Mouse (Mus musculus) thymus, postnatal 36 days (tissue): Measurements from ENCODE around the gene 5730455P16Rik.
A peak's percentile ranks its signal among the peaks of the same experiment; 100 is the strongest.
"Not testable (repeated sequence)": the region's sequence is repeated elsewhere in the genome, so short reads cannot be mapped to it uniquely, and the experiment has no call there.

ENCODE experiments used
- DNase-seq, 2 experiments: peaks; one replicate each; pipeline ENCODE4 v3.0.0; 2022; ENCODE audit warnings: mixed read lengths in 2 of 2

Gene 5730455P16Rik

GRCm38 (mm10) chr11:80378452-80379068 is 726 bp upstream of the 5730455P16Rik start:
- DNase-seq, result not testable (repeated sequence)

GRCm38 (mm10) chr11:80376651-80377050 is 1.2 kb downstream of the 5730455P16Rik start:
- no peak for DNase-seq

- DNase-seq, result no peak
These were observed 8.9 kb downstream of the 5730455P16Rik start for GRCm38 (mm10) chr11:80368949-80369348.

- DNase-seq, result no peak
These were observed 23.0 kb downstream of the 5730455P16Rik start for GRCm38 (mm10) chr11:80354832-80355231.

GRCm38 (mm10) chr11:80351832-80352430 is 25.9 kb downstream of the 5730455P16Rik start:
- peak; percentile 65 to 80 for DNase-seq

GRCm38 (mm10) chr11:80342482-80342881 is 35.4 kb downstream of the 5730455P16Rik start:
- no peak for DNase-seq

GRCm38 (mm10) chr11:80336351-80336730 is 41.5 kb downstream of the 5730455P16Rik start:
- no peak for DNase-seq

- DNase-seq, result no peak
These were observed 42.1 kb downstream of the 5730455P16Rik start for GRCm38 (mm10) chr11:80335609-80336350.

- no peak for DNase-seq
These were observed 45.0 kb downstream of the 5730455P16Rik start for GRCm38 (mm10) chr11:80332709-80333400.

- no peak for DNase-seq
These were observed 53.2 kb downstream of the 5730455P16Rik start for GRCm38 (mm10) chr11:80324636-80325035.

- DNase-seq, result peak; percentile 49 to 75
These were observed 54.6 kb downstream of the 5730455P16Rik start for GRCm38 (mm10) chr11:80323255-80323654.

GRCm38 (mm10) chr11:80315743-80316639 is 61.8 kb downstream of the 5730455P16Rik start:
- no peak for DNase-seq

GRCm38 (mm10) chr11:80313944-80314343 is 63.9 kb downstream of the 5730455P16Rik start:
- no peak for DNase-seq

GRCm38 (mm10) chr11:80313462-80313861 is 64.4 kb downstream of the 5730455P16Rik start:
- DNase-seq, result no peak

- DNase-seq, result no peak
These were observed 65.3 kb downstream of the 5730455P16Rik start for GRCm38 (mm10) chr11:80312565-80312964.

- DNase-seq, result no peak
These were observed 65.8 kb downstream of the 5730455P16Rik start for GRCm38 (mm10) chr11:80312049-80312448.

GRCm38 (mm10) chr11:80311271-80311670 is 66.6 kb downstream of the 5730455P16Rik start:
- no peak for DNase-seq
